Mouse (Mus musculus) frontal cortex, adult (tissue): ENCODE data around the gene Lin37.

Source experiments
- ATAC-seq: cut with Nextera tagmentation; 2 replicates; pipeline ENCODE4 v1.9.2; 2017; ENCODE audit warnings: mild to moderate bottlenecking, moderate library complexity, mixed read lengths; ENCODE audit not compliant: low TSS enrichment

Lin37 gene

DNA sequence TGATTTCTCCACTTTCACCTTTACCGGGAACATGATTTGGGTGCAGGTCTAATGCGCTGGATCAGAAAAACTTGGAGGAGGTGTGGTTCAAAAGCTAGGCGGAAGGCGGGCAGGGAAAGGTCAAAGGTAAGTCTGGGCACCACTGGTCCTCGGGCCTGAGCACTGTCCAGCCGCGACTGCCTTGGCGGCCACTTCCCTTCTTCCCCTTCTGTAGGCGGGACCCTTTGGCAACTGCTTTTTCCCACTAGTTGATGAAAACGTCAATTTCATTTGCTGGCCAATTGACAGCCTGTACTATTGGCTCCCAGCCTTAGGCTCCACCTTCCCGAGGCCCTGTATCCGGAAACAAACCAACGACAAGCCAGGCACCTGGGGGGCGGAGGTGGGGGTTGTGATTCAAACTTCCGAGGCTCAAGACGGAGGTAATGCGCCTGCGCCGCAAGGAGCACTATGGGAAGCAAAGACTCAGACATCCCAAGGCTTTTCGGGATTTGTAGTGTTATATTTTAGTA is at the start of gene Lin37:
Gene Lin37, minus strand, starts transcription at position 396 of the 512 bp plus-strand sequence.
- ATAC-seq, result peak; percentile 76

DNA sequence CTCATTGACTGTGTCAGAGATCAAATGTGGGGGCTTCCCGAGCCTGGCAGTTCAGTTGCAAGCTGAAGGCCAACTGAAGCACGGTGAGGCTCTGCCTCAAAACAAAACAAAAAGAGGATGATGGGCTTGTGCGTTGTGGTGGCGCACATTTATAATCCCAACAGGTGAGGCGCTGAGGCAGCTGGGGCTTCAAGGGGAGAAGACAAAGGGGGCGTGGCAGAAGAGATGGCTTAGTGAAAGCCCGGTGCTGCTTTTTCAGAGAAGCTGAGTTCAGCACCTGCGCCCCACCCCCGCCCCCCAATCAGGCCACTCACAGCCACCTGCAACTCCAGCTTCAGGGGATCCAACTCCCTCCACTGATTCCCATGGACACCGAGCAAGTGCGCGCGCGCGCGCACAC is 48.8 kb upstream of the Lin37 start:
- no peak for ATAC-seq

DNA sequence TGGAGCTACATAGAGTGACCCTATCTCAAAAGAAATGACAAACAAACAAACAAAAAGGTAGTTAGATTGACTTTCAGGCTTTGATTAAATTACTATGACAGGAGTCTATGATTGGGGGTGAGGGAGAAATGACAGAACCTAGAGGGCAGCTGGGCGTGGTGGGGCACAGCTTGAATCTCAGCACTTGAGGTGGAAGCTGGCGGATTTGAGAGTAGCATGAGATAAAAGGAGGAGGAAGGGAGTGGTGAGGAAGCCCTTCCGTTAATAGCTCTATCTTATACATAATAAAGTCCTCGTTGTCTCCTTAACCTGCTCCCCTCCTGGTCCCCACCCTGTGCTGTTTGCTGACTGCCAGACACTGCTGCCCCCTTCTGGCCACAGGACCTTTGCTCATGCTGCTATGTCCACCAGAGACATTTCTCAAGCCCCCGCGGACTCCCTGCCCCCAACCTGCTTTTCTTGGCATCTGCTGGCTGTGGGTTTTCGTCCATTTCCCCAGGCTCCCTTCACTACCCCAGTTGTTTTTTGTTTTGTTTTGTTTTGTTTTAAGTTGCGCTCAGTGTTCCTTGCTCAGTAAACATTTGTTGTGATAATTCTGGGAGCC is 48.2 kb upstream of the Lin37 start:
- ATAC-seq, result no peak

DNA sequence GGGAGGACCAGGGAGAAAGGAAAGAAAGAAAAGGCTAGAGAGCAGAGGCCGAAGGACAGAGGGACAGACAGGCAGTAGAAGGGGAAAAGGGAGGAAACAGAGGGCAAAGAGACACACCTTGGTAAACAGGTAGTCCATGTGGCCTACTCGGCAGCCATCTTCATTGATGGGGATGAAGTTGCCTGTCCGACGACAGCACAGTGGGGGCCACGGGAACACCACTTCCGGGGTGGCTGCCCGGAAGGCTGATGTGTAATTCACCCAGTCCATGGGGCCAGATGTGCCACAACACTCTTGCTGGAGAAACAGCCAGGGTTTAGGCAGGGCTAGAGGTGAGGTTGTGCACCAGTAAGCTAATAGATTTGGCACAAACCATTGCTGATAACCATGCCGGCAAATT is 45.3 kb upstream of the Lin37 start:
- no peak for ATAC-seq

DNA sequence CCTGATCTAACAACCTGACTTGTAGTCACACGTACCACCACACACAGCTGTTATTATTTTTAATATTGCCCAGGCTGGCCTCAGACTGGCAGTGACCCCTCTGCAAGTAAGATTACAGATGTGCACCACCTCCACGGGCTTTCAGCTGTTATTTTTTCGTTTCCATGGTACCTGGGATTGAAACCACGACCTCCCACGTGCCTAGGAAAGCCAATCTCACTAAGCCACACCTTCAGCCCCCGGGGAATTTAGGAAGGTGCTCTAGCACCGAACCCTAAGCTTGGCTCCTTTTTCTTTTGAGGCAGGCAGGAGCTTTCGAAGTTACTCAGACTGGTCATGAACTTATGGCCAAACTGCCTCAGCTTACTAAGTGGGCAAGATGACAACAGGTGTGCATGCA is 44.8 kb upstream of the Lin37 start:
- no peak for ATAC-seq

DNA sequence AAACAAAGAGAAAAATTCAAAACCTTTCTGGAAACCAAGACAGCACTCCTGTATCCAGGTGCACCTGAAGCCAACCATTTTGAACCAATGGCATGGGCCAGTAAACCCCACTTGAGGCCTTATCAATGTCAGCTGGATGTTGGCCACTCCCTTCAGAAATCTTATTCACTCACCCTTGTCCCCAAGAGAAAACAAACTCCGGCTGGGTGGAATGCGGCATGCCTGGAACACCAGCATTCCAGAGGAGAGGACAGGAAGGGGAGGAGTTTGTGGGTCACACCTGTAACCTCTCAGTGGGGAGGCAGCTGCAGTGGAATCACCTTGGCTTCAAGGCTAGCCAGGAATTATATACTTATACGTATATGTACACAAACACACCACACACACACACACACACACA is 42.9 kb upstream of the Lin37 start:
- no peak for ATAC-seq

DNA sequence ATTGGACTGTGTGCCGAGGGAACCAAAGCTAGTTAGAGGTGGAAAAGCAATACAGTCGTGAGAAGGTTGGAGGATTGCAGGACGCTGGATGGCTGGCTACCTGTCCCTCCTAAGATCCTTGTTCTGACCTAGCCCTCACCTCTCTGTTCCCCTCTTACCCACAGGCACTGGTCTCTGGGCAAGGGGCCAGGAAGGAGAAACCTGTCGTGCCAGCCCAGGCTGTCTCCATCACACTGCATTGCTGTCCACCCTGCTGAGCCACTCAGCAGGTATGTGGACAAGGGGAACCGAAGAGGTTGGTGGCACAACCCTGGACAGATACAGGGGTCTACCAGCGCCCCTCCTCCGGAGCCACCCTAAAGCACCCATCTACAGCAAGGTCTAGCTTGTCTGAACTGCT is 41.0 kb upstream of the Lin37 start:
- ATAC-seq, result no peak

DNA sequence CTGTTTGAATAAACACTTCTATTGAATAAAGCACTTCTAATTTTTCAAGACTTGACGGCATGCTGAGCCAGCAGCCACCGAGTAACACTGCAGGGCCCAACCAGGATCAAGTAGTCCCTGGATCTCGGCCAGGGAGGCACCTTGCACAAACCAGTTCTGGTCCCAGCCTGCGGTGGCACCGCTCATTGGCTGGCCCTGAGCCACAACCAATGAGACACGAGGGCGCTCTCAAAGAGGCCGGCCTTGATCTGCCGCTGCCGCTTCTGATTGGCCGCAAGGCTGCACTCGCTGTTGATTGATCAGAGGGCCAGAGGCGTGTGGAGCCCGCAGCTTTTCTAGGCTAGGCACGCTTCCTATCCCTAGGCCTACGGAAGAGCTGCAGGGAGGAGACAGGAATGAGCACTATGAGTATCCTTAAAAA is 40.3 kb upstream of the Lin37 start:
- peak; percentile 98 for ATAC-seq

DNA sequence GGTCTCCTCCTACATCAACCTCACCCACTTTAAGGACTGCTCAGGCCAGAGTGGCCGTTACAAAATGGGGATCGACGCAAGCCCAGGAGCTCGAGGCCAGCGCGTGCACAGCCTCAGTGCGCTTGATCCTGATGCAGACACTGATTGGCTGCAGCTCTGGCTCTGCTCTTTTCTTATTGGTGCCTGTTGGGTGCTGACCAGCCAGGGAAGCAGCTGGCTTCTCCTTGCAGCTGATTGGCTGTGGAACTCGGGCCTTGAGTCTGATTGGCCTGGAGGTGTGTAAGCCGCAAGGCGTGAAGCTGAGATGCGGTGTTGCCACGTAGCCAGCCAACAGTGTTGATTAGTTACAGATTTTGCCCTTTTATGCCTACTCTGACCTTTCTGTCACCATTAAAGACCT is 39.1 kb upstream of the Lin37 start, which contains the start of gene Zbtb32:
Gene Zbtb32, minus strand, starts transcription at position 124 of the 400 bp plus-strand sequence.
- no peak for ATAC-seq

DNA sequence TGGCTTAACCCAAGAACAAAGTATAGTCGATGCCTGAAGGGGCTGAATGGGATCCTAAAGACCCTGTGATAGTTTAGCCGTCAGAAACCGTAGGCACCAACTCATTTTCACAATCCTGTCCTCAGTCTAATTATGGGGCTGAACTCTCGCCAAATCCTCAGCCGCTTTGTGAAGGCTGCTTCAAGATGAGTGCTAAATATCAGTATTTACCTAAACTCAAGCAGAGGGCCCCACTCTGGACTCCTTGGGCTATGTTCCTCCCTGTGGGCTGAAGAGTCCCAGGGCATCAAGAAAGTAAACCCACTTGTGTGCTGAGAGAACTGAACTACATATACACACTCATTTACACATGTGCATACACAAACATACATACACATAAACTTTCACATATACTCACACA is 37.2 kb upstream of the Lin37 start:
- no peak for ATAC-seq

DNA sequence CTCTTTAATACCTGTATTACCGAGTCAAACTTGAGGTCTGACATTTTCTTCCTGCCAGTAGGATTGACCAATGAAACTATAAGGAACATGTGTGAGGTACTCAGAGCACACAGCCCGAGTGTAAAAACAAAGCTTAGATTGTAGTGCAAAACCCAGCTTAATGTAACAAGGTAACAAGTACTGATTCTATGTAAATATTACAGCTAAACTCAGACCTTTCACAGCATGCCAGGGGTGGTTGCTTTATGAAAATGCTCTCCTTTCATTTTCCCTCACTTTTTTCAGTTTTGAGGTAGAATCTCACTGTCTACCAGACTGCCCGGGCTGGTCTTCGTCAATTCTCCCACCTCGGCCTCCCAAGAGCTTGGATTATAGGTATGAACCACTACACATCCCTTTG is 36.5 kb upstream of the Lin37 start:
- no peak for ATAC-seq

DNA sequence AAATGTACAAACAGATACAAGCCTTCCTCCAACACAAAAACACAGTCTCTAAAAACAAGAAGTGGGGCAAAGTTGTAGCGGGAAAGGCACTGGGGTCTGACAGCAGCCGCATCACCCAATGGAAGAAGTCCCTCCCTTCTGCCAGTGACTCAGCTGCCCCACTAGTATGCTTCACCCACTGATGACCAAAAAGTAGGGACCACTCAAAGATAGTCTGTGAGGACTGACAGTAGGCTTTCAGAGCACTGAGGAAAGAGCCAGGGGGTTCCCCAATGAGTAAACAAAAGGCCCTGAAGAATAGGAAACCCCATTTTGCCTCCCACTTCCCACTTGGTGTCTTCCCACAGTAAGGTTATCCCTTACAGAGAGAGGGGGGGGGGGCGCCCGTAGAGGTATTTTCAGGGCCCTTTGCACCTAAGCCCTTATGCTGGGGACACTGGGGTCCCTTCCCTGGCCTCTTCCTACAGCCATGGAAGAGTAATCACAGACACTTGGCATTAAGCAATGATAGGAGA is 34.9 kb upstream of the Lin37 start:
- no peak for ATAC-seq

DNA sequence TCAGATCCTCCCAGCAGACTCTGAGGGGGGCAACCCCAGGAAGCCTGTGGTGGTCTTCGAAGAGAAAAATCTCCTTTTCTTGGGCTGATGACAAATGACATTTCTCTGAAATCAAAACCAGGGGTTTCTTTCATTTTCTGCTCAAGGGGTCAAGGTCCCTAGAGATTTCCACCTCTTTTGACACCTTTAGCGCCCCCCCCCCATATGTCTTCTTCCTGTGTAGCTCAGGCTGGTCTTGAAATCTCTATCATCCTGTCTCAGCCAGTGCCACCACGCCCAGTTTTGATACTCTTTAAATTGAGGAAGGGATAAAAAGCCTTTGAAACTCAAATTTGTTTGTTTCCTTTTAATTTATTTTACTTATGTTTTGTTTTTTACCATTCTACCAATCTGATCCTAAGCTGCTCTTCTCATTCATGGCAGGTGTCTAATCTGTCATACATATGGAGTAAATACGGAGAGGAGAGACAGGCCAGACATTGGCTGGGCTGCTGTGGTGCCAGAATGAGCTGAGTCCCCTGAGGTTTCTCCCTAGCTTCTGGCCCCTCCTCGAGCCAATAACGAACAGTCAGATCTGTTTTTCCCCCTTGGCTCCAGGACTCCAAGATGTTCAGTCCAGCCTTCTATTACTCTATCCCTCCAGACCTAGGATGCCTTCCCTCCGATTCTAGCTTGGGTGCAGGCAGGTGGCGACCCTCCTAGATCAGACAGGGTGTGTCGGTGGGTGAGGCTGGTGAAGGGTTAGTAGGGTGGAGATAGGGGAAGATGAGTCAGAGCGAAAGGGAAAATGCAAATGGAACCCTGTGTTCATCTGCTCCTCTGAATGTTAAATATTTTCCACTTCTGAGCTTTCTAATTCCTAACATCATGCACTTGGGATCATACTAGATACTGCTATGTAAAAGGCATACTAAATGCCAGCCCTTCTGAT is 34.2 kb upstream of the Lin37 start:
- no peak for ATAC-seq

DNA sequence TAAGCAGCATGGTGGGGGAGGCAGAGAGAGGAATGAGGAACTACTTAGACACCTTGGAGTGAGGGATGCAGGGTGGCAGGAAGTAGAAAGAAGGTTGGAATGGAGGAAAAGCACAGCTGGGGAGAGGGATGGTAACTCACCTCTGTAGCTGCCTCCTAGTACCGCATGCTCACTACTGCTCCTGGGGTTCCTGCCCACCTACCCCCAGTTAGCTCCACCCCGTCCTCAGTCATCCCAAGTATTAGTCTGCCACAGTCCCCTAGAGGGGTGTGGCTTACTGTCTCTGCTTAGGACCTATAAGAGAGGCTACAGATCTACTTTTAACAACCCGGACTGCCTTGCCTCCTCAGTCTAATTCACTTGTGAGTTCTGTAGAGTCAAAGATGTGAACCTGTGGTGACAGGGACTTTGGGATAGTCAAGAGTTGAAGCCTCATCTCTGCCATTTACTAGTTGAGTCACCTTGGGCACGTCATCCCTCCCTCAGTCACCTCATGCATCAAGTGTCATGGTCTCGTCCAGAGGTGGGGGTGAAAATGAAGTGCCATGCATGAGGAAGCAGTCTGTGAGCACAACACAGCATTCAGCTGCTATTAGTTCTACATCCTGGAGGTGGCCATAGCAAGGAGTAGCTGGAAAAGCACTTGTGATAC is 33.3 kb upstream of the Lin37 start:
- ATAC-seq, result no peak

DNA sequence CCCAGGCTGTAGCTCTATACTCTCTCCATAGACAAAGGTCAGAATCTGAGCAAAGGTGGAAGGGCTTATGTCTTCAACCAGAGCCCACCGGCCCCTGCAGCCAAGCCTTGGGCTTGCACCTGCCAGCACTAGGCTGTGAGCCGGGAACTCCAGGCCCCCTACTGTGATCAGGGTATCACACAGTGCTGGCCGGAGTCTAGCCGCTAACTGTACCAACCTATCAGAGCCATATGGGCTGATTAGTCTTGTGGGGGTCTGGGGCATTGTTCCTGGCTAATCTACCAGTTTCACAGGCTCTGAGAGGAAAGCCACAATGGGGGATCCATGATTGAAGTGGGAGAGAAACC is 31.9 kb upstream of the Lin37 start:
- ATAC-seq, result no peak

DNA sequence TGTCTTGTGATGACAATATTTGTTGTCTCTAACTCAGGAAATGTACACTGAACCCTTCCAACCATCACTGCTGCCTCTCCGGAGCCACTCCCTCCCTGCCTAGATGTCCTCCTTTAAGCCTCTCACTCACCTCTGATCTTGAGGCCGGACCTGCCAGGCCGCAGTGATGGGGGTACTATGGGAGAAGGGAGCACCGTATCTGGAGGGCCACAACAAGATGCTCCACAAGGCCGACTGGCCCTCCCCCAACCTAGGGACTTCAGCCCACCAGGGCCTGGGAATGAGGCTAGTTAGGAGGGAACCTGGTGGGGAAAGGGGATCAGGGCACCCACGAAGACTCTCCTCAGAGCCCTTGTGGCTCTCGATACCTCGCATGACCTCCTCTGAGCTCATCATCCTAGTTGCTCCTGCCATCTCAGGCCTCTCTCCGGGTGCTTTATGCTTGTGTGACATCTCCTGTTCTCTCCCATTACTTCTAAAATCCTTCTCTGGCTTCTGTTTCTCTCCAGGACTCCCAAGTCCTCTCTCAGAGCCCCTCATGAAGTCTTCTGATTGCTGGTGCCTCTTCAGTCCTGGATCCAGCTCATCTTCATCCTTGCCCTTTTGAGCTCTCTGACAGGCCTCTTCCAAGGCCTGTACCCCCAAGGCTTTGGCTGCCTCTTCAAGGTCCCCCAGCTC is 31.4 kb upstream of the Lin37 start:
- ATAC-seq, result no peak

DNA sequence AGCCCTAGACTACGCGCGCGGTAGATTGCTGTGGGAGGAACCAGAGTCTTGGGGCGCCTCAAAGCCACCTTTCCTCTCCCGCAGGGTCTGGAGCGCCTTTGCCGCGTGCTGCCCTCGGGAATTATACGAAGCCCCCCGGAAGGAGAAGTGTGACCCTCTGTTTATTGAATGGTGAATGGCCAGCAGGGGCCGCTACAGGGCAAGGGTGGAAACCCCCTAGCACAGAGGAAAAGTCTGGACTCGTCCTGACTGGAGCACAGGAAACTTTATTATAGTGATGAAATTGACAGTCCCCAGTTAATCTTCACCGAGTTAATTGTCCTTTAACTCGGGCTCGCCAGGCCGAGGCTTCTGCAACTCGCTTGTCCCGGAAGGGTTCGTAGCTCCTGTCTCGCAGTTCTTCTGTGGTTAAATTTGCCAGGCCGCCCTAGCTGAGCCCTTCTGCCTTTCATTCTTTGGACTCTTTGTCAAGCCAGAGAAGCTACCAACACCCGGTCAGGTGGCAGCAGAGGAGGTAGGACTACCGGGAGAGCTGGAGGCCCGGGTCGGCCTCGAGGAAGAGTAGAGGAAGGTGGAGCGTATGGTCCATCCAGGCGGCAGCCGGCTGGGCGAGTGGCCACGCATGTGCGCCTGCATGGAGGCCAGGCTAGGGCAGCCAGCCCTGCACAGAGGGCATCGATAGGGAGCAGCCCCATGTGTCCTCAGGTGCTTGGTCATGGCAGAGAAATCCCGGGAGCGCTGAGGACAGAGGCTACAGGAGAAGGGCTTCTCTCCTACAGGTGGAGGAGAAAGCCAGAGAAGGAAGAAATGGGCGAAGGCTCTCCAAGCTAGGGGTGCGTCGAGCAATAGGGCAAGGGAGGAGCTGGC is 30.0 kb upstream of the Lin37 start:
- ATAC-seq, result peak; percentile 29; the same call in 1 of the 2 replicates

DNA sequence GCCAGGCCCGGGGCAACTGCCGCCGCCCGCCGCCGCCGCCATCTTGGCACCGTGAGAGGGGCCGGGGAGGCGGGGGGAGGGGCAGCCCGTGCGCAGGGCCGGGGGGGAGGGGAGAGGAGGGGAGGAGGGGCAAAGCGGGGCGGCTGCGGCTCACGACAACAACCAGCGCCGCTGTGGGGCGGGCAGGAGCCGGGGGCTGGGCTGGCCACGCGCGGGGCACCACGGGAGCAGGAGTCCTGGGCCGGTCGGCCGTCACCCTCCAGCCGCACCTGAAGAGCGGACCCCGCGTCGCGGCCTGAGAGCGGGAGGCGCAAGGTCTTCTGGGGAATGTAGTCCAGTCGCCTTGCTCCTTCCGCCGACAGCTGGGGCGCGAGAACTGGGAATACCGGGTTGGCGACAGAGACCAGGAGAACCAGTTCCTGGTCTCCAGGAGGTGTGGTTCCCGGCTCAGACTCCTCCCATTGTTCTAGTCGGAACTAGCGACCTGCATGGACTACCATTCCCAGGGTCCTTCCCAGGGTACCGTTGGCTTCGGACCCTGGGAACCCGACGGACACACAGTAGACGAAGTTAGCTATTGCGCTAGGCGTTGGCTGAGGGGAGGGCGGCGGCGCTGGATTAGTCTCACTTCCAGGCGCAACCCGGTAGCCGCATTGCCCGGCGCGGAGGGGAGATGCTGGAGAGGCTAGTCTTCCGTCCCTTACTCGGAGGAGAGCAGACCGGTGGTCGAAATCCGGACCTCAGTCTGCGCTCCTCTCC is 29.2 kb upstream of the Lin37 start, which contains the start of gene Kmt2b:
Gene Kmt2b, minus strand, starts transcription at position 51 of the 759 bp plus-strand sequence.
- peak; percentile 90 for ATAC-seq

DNA sequence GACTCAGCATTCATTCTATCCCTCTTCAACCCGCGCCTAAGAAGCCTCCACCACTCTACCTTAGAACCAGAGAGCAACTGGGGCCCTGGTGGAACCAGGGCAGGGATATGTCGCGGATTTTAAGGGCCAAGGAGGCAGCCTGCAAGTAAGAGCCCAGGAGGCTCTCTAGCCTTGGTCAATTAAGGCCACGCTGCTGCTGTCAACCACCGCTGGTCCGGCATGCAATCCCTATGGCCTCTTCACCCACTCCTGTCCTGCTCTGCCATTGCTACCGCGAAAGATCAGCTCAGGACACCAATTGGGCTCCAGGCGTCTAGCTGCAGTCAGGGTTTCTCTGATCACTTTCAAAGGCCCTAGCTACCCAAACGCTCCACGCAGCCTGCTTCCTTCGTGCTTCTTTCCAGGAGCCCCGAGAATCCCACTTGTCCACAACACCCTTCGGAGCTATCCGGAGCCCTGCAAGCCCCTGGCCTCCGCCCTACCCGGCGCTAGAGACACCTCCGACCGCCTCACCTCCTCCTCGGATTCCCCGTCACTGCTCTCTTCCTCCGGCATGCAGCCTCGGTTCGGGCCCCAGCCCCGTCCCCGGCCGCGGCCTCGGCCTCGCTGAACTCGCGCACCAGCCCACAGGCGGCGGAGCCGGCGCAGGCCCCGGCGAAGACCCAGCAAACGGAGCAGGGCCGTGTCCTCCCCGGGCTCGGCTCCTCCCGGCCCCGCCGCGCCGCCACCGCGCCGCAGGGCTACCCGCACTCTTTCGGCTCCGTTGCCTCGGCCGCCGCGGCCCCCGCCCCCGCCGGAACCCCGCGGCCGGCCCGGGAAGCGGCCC is 28.4 kb upstream of the Lin37 start:
- peak; percentile 4; the same call in 1 of the 2 replicates for ATAC-seq
